Mouse (Mus musculus): ENCODE data around the gene Vmp1. TPM values are rescaled to one million over a fixed set of nuclear protein-coding genes. Genes with fewer than 3 reads are reported as not detected.

Gene Vmp1
- polyA plus RNA-seq, 2 experiments: 49.5 to 98.3 TPM

- no peak for ATAC-seq (ENCODE audit: low FRiP score, low read depth)
- WGBS: 87% methylated on average over 3 of the region's 3 CpGs
- no peak for DNase-seq (ENCODE audit: low spot score)
- TF ChIP-seq POLR2A (IDR thresholded peaks at IDR 0.05; ENCODE audit: borderline replicate concordance, extremely low read depth, insufficient read depth, insufficient read length): no peak
- Histone ChIP-seq H3K4me3 (replicated peaks; ENCODE audit: low read length) (no peak overlapping the region), H3K4me2 (replicated peaks; ENCODE audit: low read depth, low read length, severe bottlenecking) (no peak overlapping the region), H3K4me1 (ENCODE audit: control insufficient read depth, insufficient read depth, low read length) (no peaks in the 10 kb centered on the region), H3K9me3 (ENCODE audit: control insufficient read depth, low read length) (no peaks in the 10 kb centered on the region), H3K27ac (replicated peaks; ENCODE audit: low read depth, low read length) (no peak overlapping the region), H3K9ac (ENCODE audit: low read depth, low read length, severe bottlenecking) (no peak overlapping the region), H3K27me3 (ENCODE audit: control insufficient read depth, insufficient read depth, low read length) (no peaks in the 10 kb centered on the region), H3K36me3 (ENCODE audit: control insufficient read depth, insufficient read depth, low read length) (0 out of 2 replicates have a peak, but pooled peaks cover 11% of the 10 kb centered on the region)
Measured at GRCm38 (mm10) chr11:86596976-86597375, 86.7 kb downstream of the Vmp1 start.

DNA sequence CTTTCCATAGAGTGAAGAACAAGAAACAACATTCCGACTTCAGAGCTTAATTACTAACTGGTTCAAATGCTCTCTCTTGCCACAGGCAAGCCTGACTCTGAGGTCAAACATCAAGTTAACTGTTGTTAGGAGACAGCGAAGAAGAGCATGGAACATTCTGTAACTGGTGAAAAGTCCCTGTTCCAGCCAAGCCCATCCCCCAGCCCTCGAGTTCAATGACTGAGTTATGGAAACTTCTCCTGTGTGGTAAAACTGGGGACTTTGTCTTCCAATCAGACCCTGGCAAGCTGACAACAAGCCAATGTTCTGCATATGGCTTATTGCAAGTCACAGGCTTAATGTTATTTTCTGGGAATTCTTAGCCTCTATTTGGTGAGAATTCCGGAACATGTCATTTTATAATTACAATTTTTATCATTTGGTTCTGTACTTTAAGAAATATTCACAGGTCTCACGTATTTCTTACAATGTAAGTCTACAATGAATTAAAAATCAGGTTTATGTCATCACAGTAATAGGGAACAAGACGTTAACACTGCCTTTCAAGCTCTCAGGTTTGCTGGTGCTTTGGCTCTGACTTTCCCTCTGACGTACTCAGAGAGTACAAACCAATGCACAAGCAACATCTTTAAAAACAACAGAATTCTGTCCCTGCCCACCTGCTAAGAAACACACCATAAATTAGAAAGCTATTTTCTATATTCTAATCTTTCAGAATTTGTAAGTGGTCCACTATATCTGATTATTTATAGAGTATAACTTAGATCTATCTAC is 87.3 kb downstream of the Vmp1 start:
- no peaks in the 10 kb centered on the region for H3K4me1 ChIP-seq (ENCODE audit: control insufficient read depth, insufficient read depth, low read length)
- 67% methylated on average over 7 of the region's 7 CpGs for WGBS
- H3K27me3 ChIP-seq (ENCODE audit: control insufficient read depth, insufficient read depth, low read length): no peaks in the 10 kb centered on the region
- no peak overlapping the region for H3K9ac ChIP-seq (ENCODE audit: low read depth, low read length, severe bottlenecking)
- H3K9me3 ChIP-seq (ENCODE audit: control insufficient read depth, low read length): no peaks in the 10 kb centered on the region
- 0 out of 2 replicates have a peak, but pooled peaks cover 11% of the 10 kb centered on the region for H3K36me3 ChIP-seq (ENCODE audit: control insufficient read depth, insufficient read depth, low read length)
- no peak overlapping the region for H3K27ac ChIP-seq (replicated peaks; ENCODE audit: low read depth, low read length)
- DNase-seq (ENCODE audit: low spot score) (peak; percentile 40), ATAC-seq (ENCODE audit: low FRiP score, low read depth) (no peak)
- H3K4me2 ChIP-seq (replicated peaks; ENCODE audit: low read depth, low read length, severe bottlenecking): no peak overlapping the region
- no peak for TF ChIP-seq POLR2A (IDR thresholded peaks at IDR 0.05; ENCODE audit: borderline replicate concordance, extremely low read depth, insufficient read depth, insufficient read length)
- H3K4me3 ChIP-seq (replicated peaks; ENCODE audit: low read length): no peak overlapping the region

GRCm38 (mm10) chr11:86595366-86595765 is 88.3 kb downstream of the Vmp1 start:
- no peaks in the 10 kb centered on the region for H3K27me3 ChIP-seq (ENCODE audit: control insufficient read depth, insufficient read depth, low read length)
- H3K9me3 ChIP-seq (ENCODE audit: control insufficient read depth, low read length): no peaks in the 10 kb centered on the region
- no peaks in the 10 kb centered on the region for H3K4me1 ChIP-seq (ENCODE audit: control insufficient read depth, insufficient read depth, low read length)
- H3K4me3 ChIP-seq (replicated peaks; ENCODE audit: low read length): no peak overlapping the region
- DNase-seq (ENCODE audit: low spot score) (no peak), ATAC-seq (ENCODE audit: low FRiP score, low read depth) (no peak)
- no peak overlapping the region for H3K4me2 ChIP-seq (replicated peaks; ENCODE audit: low read depth, low read length, severe bottlenecking)
- no peak overlapping the region for H3K27ac ChIP-seq (replicated peaks; ENCODE audit: low read depth, low read length)
- H3K36me3 ChIP-seq (ENCODE audit: control insufficient read depth, insufficient read depth, low read length): 0 out of 2 replicates have a peak, but pooled peaks cover 7% of the 10 kb centered on the region
- WGBS: 95% methylated on average over 6 of the region's 6 CpGs
- no peak overlapping the region for H3K9ac ChIP-seq (ENCODE audit: low read depth, low read length, severe bottlenecking)
- no peak for TF ChIP-seq POLR2A (IDR thresholded peaks at IDR 0.05; ENCODE audit: borderline replicate concordance, extremely low read depth, insufficient read depth, insufficient read length)

DNA sequence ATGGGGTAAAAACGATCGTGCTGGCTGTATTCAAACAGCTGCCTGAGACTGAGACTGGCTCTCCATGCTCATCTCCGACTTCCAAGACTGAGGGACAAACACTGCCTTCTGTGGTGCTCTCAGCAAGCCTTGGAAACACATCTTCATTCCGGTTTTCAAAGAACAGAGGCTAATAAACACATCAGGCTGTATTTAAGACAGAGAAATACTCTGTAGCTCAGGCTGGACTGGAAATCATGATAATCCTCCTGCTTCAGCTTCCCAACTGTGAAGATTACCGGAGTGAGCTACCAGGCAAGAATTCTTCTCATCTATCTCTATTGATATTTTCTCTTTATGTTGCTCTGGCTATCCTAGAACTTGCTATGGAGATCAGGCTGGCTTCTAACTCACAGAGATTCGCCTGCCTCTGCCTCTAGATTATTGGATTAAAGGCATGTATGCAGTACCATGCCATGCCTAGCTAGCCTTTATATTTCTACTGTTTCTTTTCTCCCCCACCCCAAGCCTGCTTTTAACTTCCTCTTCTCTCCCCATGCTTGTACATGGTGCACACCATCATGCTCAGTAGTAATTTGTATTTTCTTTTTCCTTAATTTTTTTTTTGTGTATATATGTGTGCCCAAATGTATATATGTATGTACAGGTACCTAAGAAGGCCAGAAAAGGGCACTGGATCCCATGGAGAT is 89.3 kb downstream of the Vmp1 start:
- H3K9ac ChIP-seq (ENCODE audit: low read depth, low read length, severe bottlenecking): no peak overlapping the region
- 0 out of 2 replicates have a peak, but pooled peaks cover 3% of the 10 kb centered on the region for H3K36me3 ChIP-seq (ENCODE audit: control insufficient read depth, insufficient read depth, low read length)
- H3K27me3 ChIP-seq (ENCODE audit: control insufficient read depth, insufficient read depth, low read length): no peaks in the 10 kb centered on the region
- no peak overlapping the region for H3K4me2 ChIP-seq (replicated peaks; ENCODE audit: low read depth, low read length, severe bottlenecking)
- 79% methylated on average over 6 of the region's 6 CpGs for WGBS
- TF ChIP-seq POLR2A (IDR thresholded peaks at IDR 0.05; ENCODE audit: borderline replicate concordance, extremely low read depth, insufficient read depth, insufficient read length): no peak
- ATAC-seq (ENCODE audit: low FRiP score, low read depth): no peak
- no peaks in the 10 kb centered on the region for H3K9me3 ChIP-seq (ENCODE audit: control insufficient read depth, low read length)
- H3K4me1 ChIP-seq (ENCODE audit: control insufficient read depth, insufficient read depth, low read length): no peaks in the 10 kb centered on the region
- no peak overlapping the region for H3K4me3 ChIP-seq (replicated peaks; ENCODE audit: low read length)
- no peak overlapping the region for H3K27ac ChIP-seq (replicated peaks; ENCODE audit: low read depth, low read length)
- no peak for DNase-seq (ENCODE audit: low spot score)

DNA sequence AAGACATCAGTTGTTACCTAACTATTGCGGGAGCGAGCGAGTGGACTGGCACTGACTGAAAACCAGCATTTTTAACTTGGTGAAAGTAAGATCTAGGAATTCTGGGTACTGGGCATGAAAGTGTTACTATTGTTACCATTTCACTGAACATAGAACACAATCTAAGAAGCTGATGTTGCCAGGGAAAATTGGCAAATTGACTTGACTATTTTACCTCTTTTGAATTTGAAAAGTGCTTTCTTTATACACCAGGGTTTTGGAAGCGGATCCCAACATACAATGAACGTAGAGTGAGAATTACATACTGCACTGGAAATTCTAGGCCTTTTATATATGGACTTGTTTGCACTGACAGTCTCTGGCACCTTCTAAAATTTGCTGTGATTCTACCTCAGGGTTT is 90.2 kb downstream of the Vmp1 start:
- DNase-seq (ENCODE audit: low spot score) (no peak), ATAC-seq (ENCODE audit: low FRiP score, low read depth) (no peak)
- no peaks in the 10 kb centered on the region for H3K9me3 ChIP-seq (ENCODE audit: control insufficient read depth, low read length)
- no peak for TF ChIP-seq POLR2A (IDR thresholded peaks at IDR 0.05; ENCODE audit: borderline replicate concordance, extremely low read depth, insufficient read depth, insufficient read length)
- WGBS: 93% methylated on average over 5 of the region's 5 CpGs
- H3K36me3 ChIP-seq (ENCODE audit: control insufficient read depth, insufficient read depth, low read length): 0 out of 2 replicates have a peak, but pooled peaks cover 3% of the 10 kb centered on the region
- no peaks in the 10 kb centered on the region for H3K4me1 ChIP-seq (ENCODE audit: control insufficient read depth, insufficient read depth, low read length)
- H3K4me2 ChIP-seq (replicated peaks; ENCODE audit: low read depth, low read length, severe bottlenecking): no peak overlapping the region
- no peaks in the 10 kb centered on the region for H3K27me3 ChIP-seq (ENCODE audit: control insufficient read depth, insufficient read depth, low read length)
- no peak overlapping the region for H3K27ac ChIP-seq (replicated peaks; ENCODE audit: low read depth, low read length)
- H3K9ac ChIP-seq (ENCODE audit: low read depth, low read length, severe bottlenecking): no peak overlapping the region
- no peak overlapping the region for H3K4me3 ChIP-seq (replicated peaks; ENCODE audit: low read length)
